Mouse (Mus musculus): ENCODE measurements around the gene Rapgef4.

DNA sequence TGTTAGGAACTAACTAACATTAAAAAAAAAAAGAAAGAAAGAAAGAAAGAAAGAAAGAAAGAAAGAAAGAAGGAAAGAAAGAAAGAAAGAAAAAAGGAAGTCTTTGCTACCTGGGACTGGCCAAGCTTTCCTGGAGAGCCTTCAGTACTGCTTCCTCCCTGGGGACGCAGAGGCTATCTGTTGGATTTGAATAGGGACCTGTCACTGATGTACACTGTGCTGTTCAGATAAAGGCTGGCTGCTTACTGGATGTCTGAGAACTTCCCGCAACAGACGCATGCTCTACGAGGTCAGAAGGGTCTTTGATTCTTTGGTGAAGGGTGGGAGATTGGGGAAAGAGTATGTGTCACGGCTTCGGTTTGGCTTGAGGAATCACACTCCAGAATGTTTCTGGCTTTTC, 73.7 kb downstream of the Rapgef4 start:
- TF ChIP-seq CTCF (IDR thresholded peaks at IDR 0.05; ENCODE audit: extremely low read depth, insufficient read depth, insufficient read length, insufficient replicate concordance): no peak
- TF ChIP-seq POLR2A (IDR thresholded peaks at IDR 0.05; ENCODE audit: low read depth, low read length): no peak

Measured in spleen, adult 2 months (tissue).